Mouse (Mus musculus): ENCODE results near the gene Nkain2.
"Not testable (repeated sequence)": the region's sequence is repeated elsewhere in the genome, so short reads cannot be mapped to it uniquely, and the experiment has no call there.

Gene Nkain2

DNA sequence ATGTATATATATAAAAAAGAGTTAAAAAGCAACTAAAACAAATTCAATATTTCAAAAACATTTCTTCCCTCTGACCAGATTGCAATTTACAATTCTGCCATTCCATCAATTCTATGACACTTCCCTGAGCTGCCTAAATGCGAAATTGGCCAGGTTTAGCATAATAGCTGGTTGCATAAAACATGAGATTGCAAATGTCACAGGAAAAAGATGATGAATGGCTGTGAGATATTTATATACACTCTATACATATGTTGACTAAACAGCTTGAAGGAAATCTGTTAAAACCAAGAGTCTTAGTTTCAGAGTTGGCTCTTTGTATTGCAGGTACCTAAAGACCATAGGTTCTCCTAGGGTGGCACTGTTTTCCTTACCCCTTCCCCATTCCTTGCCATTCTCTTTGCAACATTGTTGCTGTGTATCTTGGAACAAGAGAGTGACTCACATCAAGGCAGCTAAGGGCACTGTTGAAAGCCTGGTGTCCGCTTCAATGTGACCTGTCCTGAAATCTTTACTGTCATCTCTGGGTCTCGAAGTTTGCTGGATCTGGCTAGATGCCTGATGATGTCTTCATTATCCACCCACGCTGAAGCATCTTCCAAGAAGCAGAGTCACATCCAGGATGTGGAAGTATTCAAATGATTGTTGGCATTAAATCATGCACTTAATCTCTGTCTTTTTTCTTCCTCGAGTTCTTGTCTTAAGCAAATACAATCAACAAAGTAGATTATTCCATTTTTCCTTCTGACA lies 837.5 kb downstream of the Nkain2 start:
- DNase-seq = no peak

DNA sequence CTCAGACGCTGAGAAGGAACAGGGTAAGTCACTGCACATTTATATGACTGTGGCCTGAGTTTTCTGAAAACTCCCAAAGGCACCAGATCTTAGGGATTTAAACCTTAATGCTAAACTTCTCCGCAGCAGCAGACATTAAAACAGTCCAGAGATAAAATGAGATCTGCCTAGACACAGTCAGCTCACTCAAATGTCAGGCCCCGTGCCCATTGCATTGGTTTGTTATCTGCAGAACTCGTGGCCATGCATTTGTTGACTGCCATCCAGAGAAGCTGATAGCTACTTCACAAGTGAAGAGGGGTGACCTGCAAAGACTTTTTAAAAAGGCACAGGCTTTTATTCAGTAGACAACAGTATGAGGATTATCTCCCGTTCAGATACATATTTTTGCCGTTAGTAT lies 838.2 kb downstream of the Nkain2 start:
- DNase-seq = no peak

GRCm38 (mm10) chr10:32029996-32030395 lies 860.3 kb downstream of the Nkain2 start:
- DNase-seq = no peak

DNA sequence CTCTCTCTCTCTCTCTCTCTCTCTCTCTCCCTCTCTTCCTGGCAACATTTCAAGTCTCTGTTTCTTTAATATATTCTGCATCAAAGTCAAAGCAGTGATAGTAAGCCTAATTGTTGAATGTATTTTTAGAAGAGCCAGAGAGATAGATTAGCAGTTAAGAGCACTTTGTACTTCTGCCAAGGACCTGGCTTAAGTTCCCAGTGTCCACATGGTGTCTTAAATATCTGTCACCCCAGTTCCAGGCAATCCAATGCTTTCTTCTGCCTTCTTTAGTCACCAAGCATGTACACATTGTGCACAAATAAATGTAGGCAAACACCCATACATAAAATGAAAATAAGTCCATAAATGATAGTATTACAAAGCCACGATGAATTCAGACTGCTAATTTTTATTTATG lies 871.9 kb downstream of the Nkain2 start:
- no peak for DNase-seq

- no peak for DNase-seq
Observed at GRCm38 (mm10) chr10:32001216-32001753, 889.0 kb downstream of the Nkain2 start.

GRCm38 (mm10) chr10:31993205-31993604 lies 897.1 kb downstream of the Nkain2 start:
- DNase-seq = no peak

GRCm38 (mm10) chr10:31978387-31978786 lies 911.9 kb downstream of the Nkain2 start:
- DNase-seq = no peak

GRCm38 (mm10) chr10:31947178-31947726 lies 943.0 kb downstream of the Nkain2 start:
- DNase-seq = no peak

- DNase-seq = no peak
Observed at GRCm38 (mm10) chr10:31931961-31932360, 958.3 kb downstream of the Nkain2 start.

DNA sequence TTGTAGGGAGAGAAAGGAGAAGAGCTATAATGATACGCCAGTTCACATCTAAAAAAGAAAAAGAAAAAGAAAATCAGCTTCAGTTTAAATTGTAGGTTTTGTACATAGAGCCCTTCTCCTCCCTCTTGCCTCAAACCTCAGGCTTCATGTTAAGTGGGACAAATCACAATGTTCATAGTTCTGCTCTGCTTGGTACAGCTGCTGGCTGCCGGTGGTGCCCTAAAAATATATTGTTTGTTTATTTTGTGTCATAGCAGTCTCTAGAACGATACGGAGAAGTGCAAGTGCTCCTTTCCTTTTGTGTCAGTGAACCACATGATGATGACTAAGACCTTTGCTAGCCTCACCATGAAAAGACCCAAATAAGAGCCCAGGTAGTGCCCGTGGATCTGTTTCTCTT lies 962.6 kb downstream of the Nkain2 start:
- DNase-seq = no peak

GRCm38 (mm10) chr10:31920901-31921300 lies 969.4 kb downstream of the Nkain2 start:
- DNase-seq = not testable (repeated sequence)

DNA sequence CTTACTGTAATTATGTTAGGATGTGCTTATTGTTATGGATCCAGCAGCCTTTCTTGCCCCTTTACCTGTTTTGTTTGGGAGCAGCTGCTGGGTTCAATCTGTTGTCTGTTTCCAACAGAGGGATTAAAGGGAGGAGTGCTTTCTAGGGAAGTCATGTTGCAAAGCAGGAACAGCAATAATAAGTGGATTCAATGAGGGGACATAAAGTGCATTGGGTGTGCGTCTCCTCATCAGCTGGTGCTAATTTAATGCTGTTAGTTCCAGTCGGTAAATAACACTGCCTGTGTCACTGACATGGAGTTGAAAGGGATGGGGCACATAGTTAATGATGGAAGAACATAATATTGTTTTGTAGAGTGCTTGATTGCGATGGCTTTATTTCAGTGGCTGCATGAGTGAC lies 982.8 kb downstream of the Nkain2 start:
- DNase-seq = no peak

- no peak for DNase-seq
Observed at GRCm38 (mm10) chr10:31899501-31899900, 990.8 kb downstream of the Nkain2 start.

- no peak for DNase-seq
Observed at GRCm38 (mm10) chr10:31873323-31873895, 1016.9 kb downstream of the Nkain2 start.

- DNase-seq = no peak
Observed at GRCm38 (mm10) chr10:31868275-31868674, 1022.0 kb downstream of the Nkain2 start.

DNA sequence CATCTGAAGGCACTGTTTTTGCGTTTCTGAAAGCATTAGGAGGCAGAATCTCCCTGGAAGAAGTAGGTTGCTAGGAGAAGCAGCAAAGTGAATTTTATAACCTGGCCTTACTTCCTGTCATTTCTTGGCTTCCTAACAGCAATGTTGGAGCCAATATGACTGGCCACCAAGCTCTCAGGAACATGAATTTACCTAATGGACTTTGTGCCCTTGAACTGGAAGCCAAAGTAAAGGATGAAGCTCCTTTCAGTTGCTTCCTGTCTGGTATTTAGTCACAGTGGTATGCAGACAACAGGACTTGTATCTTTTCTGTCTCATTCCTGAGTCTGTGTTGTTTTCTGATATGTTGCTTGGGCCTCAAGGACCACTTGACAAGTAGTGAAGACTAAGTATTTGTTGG lies 1063.2 kb downstream of the Nkain2 start:
- DNase-seq = no peak

DNA sequence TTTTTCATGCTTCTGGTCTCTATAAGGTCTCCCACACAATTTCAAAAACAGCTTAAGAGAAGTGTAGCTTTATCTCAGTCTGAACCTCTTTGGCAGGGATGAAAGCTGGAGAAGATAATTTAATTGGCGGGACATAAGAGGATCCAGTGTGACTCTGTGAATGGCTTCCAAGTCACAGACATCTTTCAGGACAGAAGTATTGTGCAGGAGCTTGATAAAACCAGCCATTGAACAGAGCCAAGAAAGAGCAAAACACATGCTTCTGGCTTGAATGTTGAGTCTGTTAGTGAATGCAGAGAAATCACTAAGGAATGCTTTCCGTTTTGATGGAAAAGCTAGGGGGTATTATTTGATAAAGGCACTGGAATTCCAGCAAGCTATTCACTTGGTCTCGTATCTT lies 1077.7 kb downstream of the Nkain2 start:
- DNase-seq = no peak

GRCm38 (mm10) chr10:31742443-31743057 lies 1147.7 kb downstream of the Nkain2 start:
- peak; percentile 18 for DNase-seq

DNA sequence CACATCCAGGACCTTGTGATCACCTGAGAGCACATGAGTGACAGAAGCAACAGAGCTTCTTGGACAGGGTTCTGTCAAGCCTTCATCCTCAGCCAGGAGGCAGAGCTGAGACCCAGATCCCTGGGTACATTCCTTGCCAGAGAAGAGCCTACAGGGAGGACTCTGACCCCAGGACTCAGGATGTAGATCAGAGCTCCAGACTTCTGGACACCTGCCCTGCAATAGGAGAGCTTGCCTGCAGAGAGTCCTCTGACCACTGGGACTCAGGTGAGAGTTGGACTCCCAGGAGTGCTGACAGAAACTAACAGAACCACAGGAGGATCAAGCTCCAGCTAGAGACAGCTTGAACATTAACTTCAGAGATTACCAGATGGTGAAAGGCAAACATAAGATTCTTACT lies 1162.2 kb downstream of the Nkain2 start:
- no peak for DNase-seq

- DNase-seq = no peak
Observed at GRCm38 (mm10) chr10:31647270-31647669, 1243.0 kb downstream of the Nkain2 start.

GRCm38 (mm10) chr10:31646083-31646482 lies 1244.2 kb downstream of the Nkain2 start:
- DNase-seq = no peak
